Mouse (Mus musculus) heart, embryonic 15.5 days (tissue): ENCODE measurements at regions not wholly inside any gene's neighbourhood (a gene's known extent, or its start where the extent isn't known, plus 50 kb on each side); places are given as distances from the start of the nearest gene placed in this dataset.

Experiments used
- ATAC-seq: fragments of 200-750 bp; cut with Nextera tagmentation; replicated peaks from 2 replicates; pipeline ENCODE4 v1.8.0; 2017; ENCODE audit warnings: low read depth, moderate TSS enrichment; ENCODE audit not compliant: insufficient number of reproducible peaks, insufficient read depth, low FRiP score
- H3K27ac ChIP-seq: fragments of 300-500 bp; sonication (generic); 2 replicates; pipeline ENCODE4 v1.5.1; 2015; ENCODE audit warnings: mild to moderate bottlenecking, inconsistent platforms
- H3K27me3 ChIP-seq: fragments of 300-500 bp; sonication (generic); 2 replicates; pipeline ENCODE4 v1.6.1; 2015; ENCODE audit warnings: inconsistent platforms
- H3K36me3 ChIP-seq: fragments of 300-500 bp; sonication (generic); 2 replicates; pipeline ENCODE4 v1.6.1; 2015; ENCODE audit warnings: mild to moderate bottlenecking, inconsistent platforms
- H3K4me1 ChIP-seq: fragments of 300-500 bp; sonication (generic); replicated peaks from 2 replicates; pipeline ENCODE4 v1.6.1; 2015; ENCODE audit warnings: inconsistent platforms
- H3K4me2 ChIP-seq: fragments of 300-500 bp; sonication (generic); 2 replicates; pipeline ENCODE4 v1.6.1; 2015; ENCODE audit warnings: inconsistent platforms, mild to moderate bottlenecking, moderate library complexity
- H3K4me3 ChIP-seq: fragments of 300-500 bp; sonication (generic); 2 replicates; pipeline ENCODE4 v1.5.1; 2015; ENCODE audit warnings: mild to moderate bottlenecking, inconsistent platforms
- H3K9ac ChIP-seq: fragments of 300-500 bp; sonication (generic); 2 replicates; pipeline ENCODE4 v1.6.1; 2015; ENCODE audit warnings: mild to moderate bottlenecking, inconsistent platforms
- H3K9me3 ChIP-seq: fragments of 300-500 bp; sonication (generic); replicated peaks from 2 replicates; pipeline ENCODE4 v1.6.1; 2016; ENCODE audit warnings: inconsistent platforms
- WGBS: fragments of 180-500 bp; shearing (Covaris S2); methylation state at CpG from one replicate; pipeline ENCODE4 v1.1.7; 2015; ENCODE audit warnings: mixed read lengths; 5-methylcytosine and 5-hydroxymethylcytosine counted together

DNA sequence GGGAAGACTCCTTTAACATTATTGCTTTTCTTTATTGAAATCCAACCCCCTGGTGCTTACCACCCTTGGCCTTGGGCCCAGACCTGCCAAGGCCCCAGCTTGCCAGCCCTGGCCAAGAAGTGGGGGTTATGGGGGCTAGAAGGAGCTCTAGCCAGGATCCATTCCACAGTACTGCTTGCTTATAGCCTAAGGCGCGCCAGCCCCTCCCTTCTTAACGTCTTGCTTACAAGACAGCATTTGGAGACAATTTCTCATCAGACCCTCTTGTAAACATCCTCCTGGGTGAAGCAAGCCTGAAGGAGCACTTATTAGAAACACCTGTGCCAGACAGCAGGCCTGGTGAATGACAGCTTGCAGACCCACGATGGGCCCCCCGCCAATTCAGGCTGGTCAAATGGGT lies 179.3 kb downstream of the Cyp26b1 start:
- no peaks in the 10 kb centered on the region for H3K36me3 ChIP-seq
- no peaks in the 10 kb centered on the region for H3K9me3 ChIP-seq
- no peak overlapping the region for H3K4me2 ChIP-seq
- no peak overlapping the region for H3K4me3 ChIP-seq
- no peaks in the 10 kb centered on the region for H3K4me1 ChIP-seq
- H3K27ac ChIP-seq, result no peak overlapping the region
- H3K9ac ChIP-seq, result no peak overlapping the region
- no peak for ATAC-seq
- peaks cover 30% of the 10 kb centered on the region for H3K27me3 ChIP-seq
- WGBS, result 69% methylated on average over 5 of the region's 5 CpGs

DNA sequence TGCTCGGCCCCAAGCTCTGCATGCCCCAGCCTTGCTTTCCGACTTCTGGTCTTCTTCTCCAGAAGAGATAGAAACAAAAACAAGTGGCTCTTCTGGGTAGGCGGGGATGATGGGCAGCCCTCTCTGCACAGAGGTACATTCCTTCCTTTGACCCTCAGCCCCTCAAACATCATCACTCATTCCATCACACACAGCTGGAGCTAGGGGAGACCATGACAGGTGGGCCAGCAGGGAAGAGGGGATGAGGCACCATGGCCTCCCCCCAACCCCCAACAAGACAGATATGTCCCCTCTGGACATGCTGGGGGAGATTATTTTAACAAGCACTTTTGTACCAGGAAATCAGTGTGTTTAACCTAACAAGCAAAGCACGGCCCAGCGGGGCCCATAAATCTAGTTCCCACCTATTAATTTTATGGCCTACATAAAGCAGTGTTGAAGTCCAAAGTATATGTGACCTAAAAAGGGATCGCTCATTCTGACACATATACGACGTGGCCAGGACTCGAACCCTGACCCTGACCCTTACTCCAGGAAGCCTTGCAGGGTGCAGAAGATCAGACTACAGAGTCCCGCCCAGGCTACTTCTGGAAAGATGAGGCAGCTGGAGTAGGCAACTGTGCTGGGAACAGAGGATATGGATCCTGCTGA lies 183.7 kb downstream of the Cyp26b1 start:
- no peak for ATAC-seq
- H3K27ac ChIP-seq, result no peak overlapping the region
- no peak overlapping the region for H3K4me3 ChIP-seq
- H3K9me3 ChIP-seq, result no peaks in the 10 kb centered on the region
- H3K36me3 ChIP-seq, result no peaks in the 10 kb centered on the region
- H3K4me2 ChIP-seq, result no peak overlapping the region
- H3K27me3 ChIP-seq, result peaks cover 25% of the 10 kb centered on the region
- H3K4me1 ChIP-seq, result no peaks in the 10 kb centered on the region
- 75% methylated on average over 10 of the region's 10 CpGs for WGBS
- H3K9ac ChIP-seq, result no peak overlapping the region

DNA sequence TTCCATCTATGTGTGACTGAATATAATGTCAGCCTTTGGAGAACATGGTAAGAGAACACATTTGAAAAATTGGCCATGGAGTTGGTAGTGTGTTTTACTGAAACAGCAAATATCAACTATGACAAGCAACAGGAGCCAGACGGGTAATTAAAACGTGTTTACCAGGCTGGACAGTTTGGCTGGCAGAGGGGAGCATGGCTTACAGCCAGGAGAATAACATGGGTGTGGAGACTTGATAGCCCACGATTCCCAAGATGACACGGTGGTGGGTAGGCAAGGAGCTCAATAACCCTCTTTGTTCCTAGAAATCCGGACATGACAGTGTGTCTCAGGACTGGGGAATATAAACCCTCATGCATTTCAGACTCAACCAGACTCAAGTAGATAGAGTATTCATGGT lies 185.2 kb downstream of the Cyp26b1 start:
- Histone ChIP-seq H3K27me3 (peaks cover 22% of the 10 kb centered on the region), H3K4me1 (no peaks in the 10 kb centered on the region), H3K36me3 (no peaks in the 10 kb centered on the region), H3K4me2 (no peak overlapping the region), H3K9me3 (no peaks in the 10 kb centered on the region), H3K4me3 (no peak overlapping the region), H3K27ac (no peak overlapping the region), H3K9ac (no peak overlapping the region)
- ATAC-seq, result no peak
- 77% methylated on average over 5 of the region's 5 CpGs for whole genome bisulfite sequencing

DNA sequence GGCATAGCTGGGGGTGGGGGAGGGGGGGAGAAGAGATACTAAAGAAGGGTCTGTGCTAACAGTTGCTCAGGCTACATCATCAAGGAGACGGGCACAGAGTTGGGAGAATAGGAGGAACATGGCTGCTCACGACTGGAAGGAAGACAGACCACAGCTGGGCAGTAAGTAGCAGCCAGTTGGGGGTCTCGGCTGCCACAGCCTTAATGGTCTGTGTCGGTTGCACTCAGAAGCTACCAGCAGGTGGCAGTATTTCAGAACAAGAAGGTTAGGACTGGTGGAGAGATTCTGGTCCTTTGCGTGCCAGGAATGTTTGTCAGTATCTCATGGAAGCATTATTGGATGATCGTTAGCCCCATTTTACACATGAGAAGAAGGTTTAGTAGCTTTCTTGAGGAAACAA lies 185.9 kb downstream of the Cyp26b1 start:
- ATAC-seq, result no peak
- no peak overlapping the region for H3K4me2 ChIP-seq
- H3K4me3 ChIP-seq, result no peak overlapping the region
- peaks cover 22% of the 10 kb centered on the region for H3K27me3 ChIP-seq
- H3K4me1 ChIP-seq, result no peaks in the 10 kb centered on the region
- H3K27ac ChIP-seq, result no peak overlapping the region
- H3K36me3 ChIP-seq, result no peaks in the 10 kb centered on the region
- no peak overlapping the region for H3K9ac ChIP-seq
- no peaks in the 10 kb centered on the region for H3K9me3 ChIP-seq
- 6% methylated on average over 6 of the region's 6 CpGs for WGBS

- ATAC-seq, result no peak
- 56% methylated on average over 4 of the region's 4 CpGs for WGBS
- Histone ChIP-seq H3K9ac (no peak overlapping the region), H3K27me3 (peaks cover 34% of the 10 kb centered on the region), H3K4me2 (no peak overlapping the region), H3K4me1 (no peaks in the 10 kb centered on the region), H3K4me3 (no peak overlapping the region), H3K9me3 (no peaks in the 10 kb centered on the region), H3K27ac (no peak overlapping the region), H3K36me3 (no peaks in the 10 kb centered on the region)
These were observed 189.0 kb downstream of the Cyp26b1 start for GRCm38 (mm10) chr6:84404695-84405094.

DNA sequence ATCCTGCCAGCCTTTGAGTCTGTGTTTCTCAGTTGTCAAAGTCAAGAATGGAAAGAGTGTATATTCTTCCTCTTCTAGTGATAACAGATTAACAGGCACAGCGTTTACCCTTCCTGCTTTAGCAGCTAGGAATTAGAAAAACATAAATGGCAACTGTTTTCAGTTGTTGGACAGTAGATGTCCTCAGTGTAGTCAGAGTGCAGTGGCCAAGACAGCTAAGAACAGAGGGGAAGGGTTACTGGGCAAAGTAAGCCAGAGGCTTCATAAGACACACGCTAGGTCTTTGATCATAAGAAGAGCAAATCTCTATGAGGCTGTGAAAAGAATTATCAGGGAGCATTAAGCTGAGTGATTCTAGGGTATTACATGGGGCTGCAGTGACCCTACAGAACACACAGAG lies 191.3 kb downstream of the Cyp26b1 start:
- Histone ChIP-seq H3K9ac (no peak overlapping the region), H3K27me3 (peaks cover 34% of the 10 kb centered on the region), H3K36me3 (no peaks in the 10 kb centered on the region), H3K27ac (no peak overlapping the region), H3K4me1 (no peaks in the 10 kb centered on the region), H3K4me2 (no peak overlapping the region), H3K9me3 (no peaks in the 10 kb centered on the region), H3K4me3 (no peak overlapping the region)
- ATAC-seq, result no peak
- 42% methylated on average over 2 of the region's 2 CpGs for WGBS

DNA sequence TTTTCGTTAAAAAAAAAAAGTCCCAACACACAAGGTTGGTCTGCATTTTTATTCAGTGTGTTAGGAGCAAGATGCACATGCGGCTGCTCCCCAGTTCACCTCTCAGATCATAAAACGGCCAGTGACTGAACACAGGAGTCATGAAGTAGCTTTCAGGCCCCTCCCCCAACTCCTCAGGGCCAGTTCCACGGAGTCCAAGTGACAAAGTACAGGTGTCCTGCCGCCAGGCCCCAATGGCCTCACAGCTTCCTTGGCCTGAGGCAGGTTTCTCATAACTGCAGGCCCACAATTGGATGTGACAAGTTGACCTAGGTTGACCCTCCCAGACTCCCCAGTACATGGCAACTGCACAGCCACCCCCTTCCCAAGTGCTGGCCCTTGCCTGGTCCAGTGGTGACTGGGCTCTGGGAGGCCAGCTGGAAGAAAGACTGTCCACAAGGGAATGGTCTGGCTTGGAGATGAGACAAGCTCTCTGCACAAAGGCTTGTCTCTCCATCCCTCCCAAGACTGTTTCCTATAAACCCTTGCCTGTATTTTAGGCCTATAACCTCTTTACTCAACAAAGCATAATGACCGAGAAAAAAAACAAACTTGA lies 199.1 kb downstream of the Cyp26b1 start:
- H3K27ac ChIP-seq, result no peak overlapping the region
- no peak for ATAC-seq
- WGBS, result 72% methylated on average over 6 of the region's 6 CpGs
- no peaks in the 10 kb centered on the region for H3K9me3 ChIP-seq
- peaks cover 17% of the 10 kb centered on the region for H3K27me3 ChIP-seq
- H3K4me2 ChIP-seq, result no peak overlapping the region
- H3K4me3 ChIP-seq, result no peak overlapping the region
- peaks cover 8% of the 10 kb centered on the region for H3K4me1 ChIP-seq
- no peaks in the 10 kb centered on the region for H3K36me3 ChIP-seq
- no peak overlapping the region for H3K9ac ChIP-seq

DNA sequence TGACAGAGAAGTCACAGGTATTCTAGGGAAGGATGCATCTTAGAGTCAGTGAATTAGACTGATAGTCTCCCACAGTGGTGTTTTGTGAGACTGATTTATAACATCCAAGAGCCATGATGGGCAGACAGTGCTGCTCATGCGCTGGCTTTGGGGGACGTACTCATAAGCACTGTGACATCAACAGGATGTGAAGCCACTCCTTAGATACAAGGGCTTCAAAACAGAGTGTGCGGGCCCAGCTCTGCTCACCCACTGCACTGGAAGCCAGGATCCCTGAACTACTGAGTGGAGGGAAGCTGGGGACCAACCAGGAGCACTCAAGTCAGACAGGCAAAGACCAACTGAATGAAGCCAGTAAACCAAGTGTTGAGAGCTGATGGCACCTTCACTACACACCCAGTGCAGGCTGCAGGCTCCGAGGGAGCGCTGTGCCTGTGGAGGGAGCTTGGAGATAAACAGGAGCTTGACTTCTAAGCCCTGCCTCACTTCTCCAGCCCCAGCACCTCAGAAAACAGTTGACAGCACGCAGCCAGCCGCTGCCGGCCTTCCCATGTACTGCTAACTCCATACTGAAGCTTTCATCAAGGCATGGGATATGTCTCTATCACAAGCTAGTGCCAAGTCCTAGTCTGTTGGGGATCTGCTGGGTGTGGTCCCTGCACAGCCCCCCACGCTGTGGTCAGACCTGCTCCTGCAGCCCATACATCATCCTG lies 200.0 kb downstream of the Cyp26b1 start:
- peak; percentile 22; the same call in 1 of the 2 replicates for ATAC-seq
- peaks cover 19% of the 10 kb centered on the region for H3K27me3 ChIP-seq
- no peak overlapping the region for H3K9ac ChIP-seq
- H3K27ac ChIP-seq, result no peak overlapping the region
- no peaks in the 10 kb centered on the region for H3K9me3 ChIP-seq
- no peaks in the 10 kb centered on the region for H3K36me3 ChIP-seq
- H3K4me1 ChIP-seq, result peaks cover 8% of the 10 kb centered on the region
- no peak overlapping the region for H3K4me3 ChIP-seq
- no peak overlapping the region for H3K4me2 ChIP-seq
- 40% methylated on average over 9 of the region's 9 CpGs for WGBS

DNA sequence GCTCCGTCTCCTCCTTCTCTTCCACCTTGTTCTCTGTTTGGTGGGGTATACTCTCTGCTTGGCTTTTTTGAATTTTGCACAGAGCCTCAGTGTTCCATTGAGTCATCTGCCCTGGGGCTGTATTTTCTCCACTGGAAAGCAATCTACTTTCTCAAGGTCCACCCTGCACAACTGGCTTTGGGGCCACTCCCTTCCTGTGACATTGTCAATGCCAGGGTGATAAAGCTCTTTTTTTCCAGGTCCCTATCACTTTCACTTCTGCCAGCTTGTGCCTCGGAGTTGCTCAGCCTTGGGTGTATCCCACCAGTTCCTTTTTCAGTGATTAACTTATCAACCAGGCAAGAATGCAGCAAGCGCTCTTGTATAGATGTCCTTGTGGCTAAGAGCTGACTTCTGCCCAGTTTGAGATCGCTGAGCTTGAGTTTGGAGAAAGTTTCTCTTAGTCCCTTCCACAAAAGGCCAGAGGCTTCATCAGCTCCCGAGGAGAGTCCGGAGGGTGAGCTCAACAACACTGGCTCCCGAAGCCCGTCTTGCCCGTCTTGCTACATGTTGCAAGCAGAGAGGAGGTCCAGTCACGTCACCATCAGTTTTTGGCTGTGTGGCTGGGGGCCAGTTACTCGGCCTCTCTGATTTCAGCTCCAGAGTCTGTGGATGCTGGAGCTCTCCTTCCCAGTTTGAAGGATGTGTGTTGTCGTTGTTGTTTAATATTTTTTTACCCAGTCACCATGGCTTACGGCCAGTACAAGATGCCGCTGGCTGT lies 200.8 kb downstream of the Cyp26b1 start:
- Histone ChIP-seq H3K4me3 (no peak overlapping the region), H3K27ac (no peak overlapping the region), H3K36me3 (no peaks in the 10 kb centered on the region), H3K4me2 (no peak overlapping the region), H3K9ac (no peak overlapping the region), H3K27me3 (peaks cover 19% of the 10 kb centered on the region), H3K4me1 (peaks cover 8% of the 10 kb centered on the region), H3K9me3 (no peaks in the 10 kb centered on the region)
- ATAC-seq, result no peak
- WGBS, result 80% methylated on average over 14 of the region's 14 CpGs

DNA sequence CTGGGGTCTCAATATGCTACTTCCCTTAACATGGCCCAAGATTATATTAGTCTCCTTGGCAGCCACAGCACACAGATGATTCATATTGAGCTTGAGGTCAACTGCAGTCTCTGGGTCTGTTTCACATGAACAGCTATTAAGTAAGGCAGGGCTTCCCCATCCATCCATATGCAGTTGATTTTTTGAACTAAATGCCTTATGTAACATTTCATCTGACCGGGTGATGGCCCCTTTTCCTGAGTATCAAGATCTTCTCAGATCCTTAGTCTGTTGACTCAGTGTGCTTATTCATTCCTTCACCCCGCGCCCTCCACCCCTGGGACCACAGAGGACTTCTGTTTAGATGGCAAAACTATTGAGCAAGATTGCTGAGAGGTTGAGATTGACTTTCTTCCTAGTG lies 202.7 kb downstream of the Cyp26b1 start:
- no peak overlapping the region for H3K9ac ChIP-seq
- no peak overlapping the region for H3K4me3 ChIP-seq
- 87% methylated on average over 3 of the region's 3 CpGs for WGBS
- no peaks in the 10 kb centered on the region for H3K9me3 ChIP-seq
- no peaks in the 10 kb centered on the region for H3K36me3 ChIP-seq
- no peak overlapping the region for H3K27ac ChIP-seq
- peaks cover 27% of the 10 kb centered on the region for H3K27me3 ChIP-seq
- H3K4me1 ChIP-seq, result peaks cover 10% of the 10 kb centered on the region
- no peak for ATAC-seq
- H3K4me2 ChIP-seq, result no peak overlapping the region

DNA sequence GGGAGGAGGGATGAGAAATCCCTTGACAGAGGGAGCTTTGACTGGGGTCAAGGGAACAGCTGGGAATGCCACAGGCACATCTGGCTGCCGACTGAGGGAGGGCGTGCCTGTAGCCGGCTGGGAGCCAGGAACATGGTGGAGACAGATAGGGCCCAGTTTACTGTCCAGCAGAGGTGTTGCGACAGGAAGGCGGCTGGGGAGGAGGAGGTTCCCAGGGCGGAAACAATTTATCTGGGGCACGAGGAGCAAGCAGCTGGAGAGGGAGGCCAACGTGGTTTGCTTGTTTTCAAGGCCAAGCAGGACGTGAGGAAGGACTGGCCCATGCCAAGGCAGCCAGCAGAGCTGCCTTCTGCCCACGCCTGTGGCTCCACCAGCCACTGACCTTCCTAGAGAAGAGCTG lies 208.0 kb downstream of the Cyp26b1 start:
- H3K4me1 ChIP-seq, result peaks cover 8% of the 10 kb centered on the region
- no peak overlapping the region for H3K4me2 ChIP-seq
- no peak overlapping the region for H3K27ac ChIP-seq
- no peaks in the 10 kb centered on the region for H3K9me3 ChIP-seq
- 8% methylated on average over 10 of the region's 10 CpGs for WGBS
- no peak overlapping the region for H3K4me3 ChIP-seq
- H3K36me3 ChIP-seq, result no peaks in the 10 kb centered on the region
- H3K9ac ChIP-seq, result no peak overlapping the region
- peaks cover 30% of the 10 kb centered on the region for H3K27me3 ChIP-seq
- ATAC-seq, result peak; percentile 57
